Mouse (Mus musculus) liver, embryonic 16.5 days (tissue): ENCODE data around the gene Aff1. TPM values are rescaled to one million over a fixed set of nuclear protein-coding genes. Genes with fewer than 3 reads are reported as not detected.

Experiments
- ATAC-seq: fragments of 200-750 bp; cut with Nextera tagmentation; 2 replicates; pipeline ENCODE4 v1.8.0; 2017; ENCODE audit warnings: low read depth, mild to moderate bottlenecking, moderate number of reproducible peaks, moderate library complexity
- H3K27ac ChIP-seq: fragments of 300-500 bp; sonication (generic); 2 replicates; pipeline ENCODE4 v1.5.1; 2014; ENCODE audit warnings: mild to moderate bottlenecking, low read length
- H3K27me3 ChIP-seq: fragments of 300-500 bp; sonication (generic); 2 replicates; pipeline ENCODE4 v1.6.1; 2014; ENCODE audit warnings: low read depth, low read length, mixed read lengths; ENCODE audit not compliant: control insufficient read depth, insufficient read depth
- H3K36me3 ChIP-seq: fragments of 300-500 bp; sonication (generic); 2 replicates; pipeline ENCODE4 v1.6.1; 2014; ENCODE audit warnings: mild to moderate bottlenecking; ENCODE audit not compliant: control insufficient read depth, insufficient read depth
- H3K4me1 ChIP-seq: fragments of 300-500 bp; sonication (generic); 2 replicates; pipeline ENCODE4 v1.6.1; 2014; ENCODE audit warnings: low read depth, low read length, mixed read lengths; ENCODE audit not compliant: control insufficient read depth
- H3K4me2 ChIP-seq: fragments of 300-500 bp; sonication (generic); 2 replicates; pipeline ENCODE4 v1.6.1; 2014; ENCODE audit warnings: low read depth, low read length, mixed read lengths
- H3K4me3 ChIP-seq: fragments of 300-500 bp; sonication (generic); 2 replicates; pipeline ENCODE4 v1.5.1; 2014; ENCODE audit warnings: low read depth, mild to moderate bottlenecking, low read length
- H3K9ac ChIP-seq: fragments of 300-500 bp; sonication (generic); 2 replicates; pipeline ENCODE4 v1.6.1; 2014; ENCODE audit warnings: low read depth, low read length
- H3K9me3 ChIP-seq: fragments of 300-500 bp; sonication (generic); replicated peaks from 2 replicates; pipeline ENCODE4 v1.6.1; 2016; ENCODE audit warnings: low read length; ENCODE audit not compliant: control insufficient read depth
- WGBS: fragments of 180-500 bp; shearing (Covaris S2); extraction: QIAGEN DNeasy Blood & Tissue Kit; methylation state at CpG from one replicate; pipeline ENCODE4 v1.1.7; 2014; ENCODE audit not compliant: insufficient replicate concordance; 5-methylcytosine and 5-hydroxymethylcytosine counted together
- polyA plus RNA-seq: library from polyadenylated mRNA; unstranded; fragments of >200 nt; fragmentation: Nextera tagmentation; extraction: Ambion mirVana; gene quantifications from 2 replicates; pipeline ENCODE4 v1.2.1, GENCODE M21; 2015

Gene Aff1
- polyA plus RNA-seq, 1 experiment from 2014 or later, result 17.7 TPM

GRCm38 (mm10) chr5:103813997-103814542, 121.9 kb downstream of the Aff1 start:
- Histone ChIP-seq H3K4me1 (peaks cover 10% of the 10 kb centered on the region), H3K9me3 (no peaks in the 10 kb centered on the region), H3K27me3 (no peaks in the 10 kb centered on the region), H3K4me2 (no peak overlapping the region), H3K27ac (no peak overlapping the region), H3K9ac (no peak overlapping the region), H3K4me3 (no peak overlapping the region), H3K36me3 (peaks cover 55% of the 10 kb centered on the region)
- WGBS, result 75% methylated on average over 12 of the region's 12 CpGs
- no peak for ATAC-seq

- no peaks in the 10 kb centered on the region for H3K9me3 ChIP-seq
- H3K27ac ChIP-seq, result no peak overlapping the region
- 72% methylated on average over 16 of the region's 16 CpGs for WGBS
- no peaks in the 10 kb centered on the region for H3K27me3 ChIP-seq
- no peak overlapping the region for H3K4me2 ChIP-seq
- H3K4me1 ChIP-seq, result peaks cover 10% of the 10 kb centered on the region
- peaks cover 55% of the 10 kb centered on the region for H3K36me3 ChIP-seq
- no peak overlapping the region for H3K9ac ChIP-seq
- ATAC-seq, result no peak
- H3K4me3 ChIP-seq, result no peak overlapping the region
Observed at GRCm38 (mm10) chr5:103814551-103815248, 122.5 kb downstream of the Aff1 start.

GRCm38 (mm10) chr5:103815249-103815617, 123.1 kb downstream of the Aff1 start:
- Histone ChIP-seq H3K36me3 (peaks cover 55% of the 10 kb centered on the region), H3K27me3 (no peaks in the 10 kb centered on the region), H3K4me2 (no peak overlapping the region), H3K9ac (no peak overlapping the region), H3K27ac (no peak overlapping the region), H3K9me3 (no peaks in the 10 kb centered on the region), H3K4me1 (peaks cover 10% of the 10 kb centered on the region), H3K4me3 (no peak overlapping the region)
- 47% methylated on average over 4 of the region's 4 CpGs for WGBS
- no peak for ATAC-seq

- H3K9ac ChIP-seq, result no peak overlapping the region
- peaks cover 17% of the 10 kb centered on the region for H3K4me1 ChIP-seq
- no peaks in the 10 kb centered on the region for H3K9me3 ChIP-seq
- no peak for ATAC-seq
- no peak overlapping the region for H3K4me3 ChIP-seq
- H3K36me3 ChIP-seq, result peaks cover 48% of the 10 kb centered on the region
- no peaks in the 10 kb centered on the region for H3K27me3 ChIP-seq
- H3K4me2 ChIP-seq, result no peak overlapping the region
- H3K27ac ChIP-seq, result no peak overlapping the region
- 91% methylated on average over 3 of the region's 3 CpGs for WGBS
Observed at GRCm38 (mm10) chr5:103816718-103817117, 124.5 kb downstream of the Aff1 start.

- H3K4me2 ChIP-seq, result no peak overlapping the region
- peaks cover 52% of the 10 kb centered on the region for H3K36me3 ChIP-seq
- WGBS, result 16% methylated on average over 1 of the region's 1 CpGs
- no peak overlapping the region for H3K9ac ChIP-seq
- no peak overlapping the region for H3K4me3 ChIP-seq
- peaks cover 17% of the 10 kb centered on the region for H3K4me1 ChIP-seq
- peak; percentile 53 for ATAC-seq
- H3K27ac ChIP-seq, result no peak overlapping the region
- no peaks in the 10 kb centered on the region for H3K27me3 ChIP-seq
- no peaks in the 10 kb centered on the region for H3K9me3 ChIP-seq
Observed at GRCm38 (mm10) chr5:103817754-103818153, 125.6 kb downstream of the Aff1 start.

- 90% methylated on average over 9 of the region's 9 CpGs for WGBS
- ATAC-seq, result no peak
- Histone ChIP-seq H3K4me3 (no peak overlapping the region), H3K4me1 (peaks cover 17% of the 10 kb centered on the region), H3K27ac (no peak overlapping the region), H3K9me3 (no peaks in the 10 kb centered on the region), H3K4me2 (no peak overlapping the region), H3K36me3 (peaks cover 51% of the 10 kb centered on the region), H3K9ac (no peak overlapping the region), H3K27me3 (no peaks in the 10 kb centered on the region)
Observed at GRCm38 (mm10) chr5:103818602-103819001, 126.4 kb downstream of the Aff1 start.

- Histone ChIP-seq H3K4me3 (no peak overlapping the region), H3K36me3 (peaks cover 47% of the 10 kb centered on the region), H3K9ac (no peak overlapping the region), H3K9me3 (no peaks in the 10 kb centered on the region), H3K27ac (no peak overlapping the region), H3K27me3 (no peaks in the 10 kb centered on the region), H3K4me1 (peaks cover 8% of the 10 kb centered on the region), H3K4me2 (no peak overlapping the region)
- WGBS, result 63% methylated on average over 1 of the region's 1 CpGs
- ATAC-seq, result no peak
Observed at GRCm38 (mm10) chr5:103819674-103820073, 127.5 kb downstream of the Aff1 start.

GRCm38 (mm10) chr5:103821062-103821461, 128.9 kb downstream of the Aff1 start:
- Histone ChIP-seq H3K4me1 (peaks cover 8% of the 10 kb centered on the region), H3K9me3 (no peaks in the 10 kb centered on the region), H3K4me2 (no peak overlapping the region), H3K27me3 (no peaks in the 10 kb centered on the region), H3K36me3 (peaks cover 42% of the 10 kb centered on the region), H3K9ac (no peak overlapping the region), H3K27ac (no peak overlapping the region), H3K4me3 (no peak overlapping the region)
- 59% methylated on average over 9 of the region's 9 CpGs for WGBS
- ATAC-seq, result peak; percentile 51

GRCm38 (mm10) chr5:103821500-103822298, 129.5 kb downstream of the Aff1 start:
- Histone ChIP-seq H3K9ac (no peak overlapping the region), H3K36me3 (peaks cover 45% of the 10 kb centered on the region), H3K9me3 (no peaks in the 10 kb centered on the region), H3K27me3 (no peaks in the 10 kb centered on the region), H3K4me3 (no peak overlapping the region), H3K4me1 (peaks cover 8% of the 10 kb centered on the region), H3K27ac (no peak overlapping the region), H3K4me2 (no peak overlapping the region)
- no peak for ATAC-seq
- 78% methylated on average over 13 of the region's 13 CpGs for WGBS
